18 mouse cellular contexts compared by ENCODE assay signal in genomic region chr19:15200361-15200760, GRCm38 (mm10).
A peak's percentile ranks its signal among the peaks of the same experiment; 100 is the strongest.
DNase-seq lines count a peak whose midpoint lies in the region; ATAC-seq lines count a peak whose summit lies in the region.
"Had no signal": no experiment of that assay in that cellular context is flagged by ENCODE, and none has a peak within 500 bp of the region (broad histone marks: within the 10 kb centered on the region; RNA-seq: fewer than 3 reads in every experiment).

No protein-coding gene starts in this region.

- no peak overlapping the region for H3K4me3 ChIP-seq in neural tube, embryonic 12.5 days
- no peak overlapping the region for H3K4me3 ChIP-seq in forebrain, embryonic 13.5 days
- no peak overlapping the region for H3K4me3 ChIP-seq in hindbrain, embryonic 13.5 days
- H3K4me3 ChIP-seq: embryonic facial prominence, embryonic 15.5 days; heart, embryonic 10.5 days; hindbrain, embryonic 15.5 days; limb, embryonic 10.5 days had no signal

- no peaks in the 10 kb centered on the region for H3K36me3 ChIP-seq in neural tube, embryonic 12.5 days
- H3K36me3 ChIP-seq in forebrain, embryonic 13.5 days (ENCODE audit: poor library complexity, severe bottlenecking) = no peaks in the 10 kb centered on the region
- H3K36me3 ChIP-seq in hindbrain, embryonic 13.5 days = no peaks in the 10 kb centered on the region
- H3K36me3 ChIP-seq: embryonic facial prominence, embryonic 15.5 days; heart, embryonic 10.5 days; hindbrain, embryonic 15.5 days; limb, embryonic 10.5 days had no signal

- H3K27ac ChIP-seq in neural tube, embryonic 12.5 days = no peak overlapping the region
- peak overlapping the region; percentile 65; the same call in 1 of the 2 replicates for H3K27ac ChIP-seq in forebrain, embryonic 13.5 days
- H3K27ac ChIP-seq in hindbrain, embryonic 13.5 days = peak overlapping the region; percentile 68
- H3K27ac ChIP-seq: embryonic facial prominence, embryonic 15.5 days; heart, embryonic 10.5 days; hindbrain, embryonic 15.5 days; kidney, postnatal 0 days; limb, embryonic 10.5 days had no signal

- no peak for DNase-seq in neural tube, embryonic 10.5 days (ENCODE audit: extremely low spot score, low spot score)
- DNase-seq in retina, postnatal 1 day = peak; percentile 47
- no peak for DNase-seq in embryo, embryonic 11 days
- DNase-seq in adrenal gland, postnatal 14 days = no peak
- DNase-seq: adrenal gland, adult 2 months; cerebellum, adult 9-11 months; kidney, adult 11 months; liver, postnatal 0 days; right cerebral cortex, postnatal 25 days; thymus, postnatal 36 days had no signal

- H3K27me3 ChIP-seq in neural tube, embryonic 12.5 days (replicated peaks) = no peaks in the 10 kb centered on the region
- no peaks in the 10 kb centered on the region for H3K27me3 ChIP-seq in forebrain, embryonic 13.5 days
- no peaks in the 10 kb centered on the region for H3K27me3 ChIP-seq in hindbrain, embryonic 13.5 days
- H3K27me3 ChIP-seq: embryonic facial prominence, embryonic 15.5 days; hindbrain, embryonic 15.5 days had no signal

- no peaks in the 10 kb centered on the region for H3K9me3 ChIP-seq in neural tube, embryonic 12.5 days
- no peaks in the 10 kb centered on the region for H3K9me3 ChIP-seq in forebrain, embryonic 13.5 days (replicated peaks)
- H3K9me3 ChIP-seq in hindbrain, embryonic 13.5 days = no peaks in the 10 kb centered on the region; the same call in 1 of the 2 replicates
- H3K9me3 ChIP-seq: embryonic facial prominence, embryonic 15.5 days; heart, embryonic 10.5 days; hindbrain, embryonic 15.5 days; limb, embryonic 10.5 days had no signal

- peak; percentile 29; the same call in 1 of the 2 replicates for ATAC-seq in neural tube, embryonic 12.5 days (ENCODE audit: low FRiP score, low read depth)
- peak; percentile 58; the same call in 1 of the 2 replicates for ATAC-seq in forebrain, embryonic 13.5 days
- no peak for ATAC-seq in hindbrain, embryonic 13.5 days (ENCODE audit: low FRiP score)
- ATAC-seq: liver, postnatal 0 days had no signal

- H3K4me1 ChIP-seq in neural tube, embryonic 12.5 days = peaks cover 10% of the 10 kb centered on the region
- peaks cover 20% of the 10 kb centered on the region for H3K4me1 ChIP-seq in forebrain, embryonic 13.5 days
- H3K4me1 ChIP-seq in hindbrain, embryonic 13.5 days (replicated peaks) = peaks cover 14% of the 10 kb centered on the region
- H3K4me1 ChIP-seq: embryonic facial prominence, embryonic 15.5 days; heart, embryonic 10.5 days had no signal

- WGBS in neural tube, embryonic 12.5 days = 29% methylated on average over 2 of the region's 2 CpGs
- WGBS in forebrain, embryonic 13.5 days = 18% methylated on average over 2 of the region's 2 CpGs
- WGBS in hindbrain, embryonic 13.5 days = 38% methylated on average over 2 of the region's 2 CpGs

- H3K9ac ChIP-seq in neural tube, embryonic 12.5 days = no peak overlapping the region
- no peak overlapping the region for H3K9ac ChIP-seq in forebrain, embryonic 13.5 days
- no peak overlapping the region for H3K9ac ChIP-seq in hindbrain, embryonic 13.5 days
- H3K9ac ChIP-seq: embryonic facial prominence, embryonic 15.5 days; hindbrain, embryonic 15.5 days; liver, postnatal 0 days had no signal

- H3K4me2 ChIP-seq in neural tube, embryonic 12.5 days (replicated peaks) = no peak overlapping the region
- 0 out of 2 replicates have a peak overlapping the region, but pooled peaks have one; percentile 0 for H3K4me2 ChIP-seq in forebrain, embryonic 13.5 days
- H3K4me2 ChIP-seq in hindbrain, embryonic 13.5 days = no peak overlapping the region
- H3K4me2 ChIP-seq: embryonic facial prominence, embryonic 15.5 days; hindbrain, embryonic 15.5 days had no signal
